Mouse (Mus musculus): ENCODE measurements around the gene Arrdc1. TPM values are rescaled to one million over a fixed set of nuclear protein-coding genes. Genes with fewer than 3 reads are reported as not detected.
"Not testable (repeated sequence)": the region's sequence is repeated elsewhere in the genome, so short reads cannot be mapped to it uniquely, and the experiment has no call there.

The Arrdc1 gene
- polyA plus RNA-seq, 1 experiment from 2014 or later: 46.8 TPM

GRCm38 (mm10) chr2:24952537-24953055, 17.5 kb upstream of the Arrdc1 start:
- H3K36me3 ChIP-seq (ENCODE audit: control insufficient read depth, insufficient read depth, low read length): peaks cover 25% of the 10 kb centered on the region
- no peaks in the 10 kb centered on the region for H3K9me3 ChIP-seq (ENCODE audit: control insufficient read depth, low read length)
- 90% methylated on average over 4 of the region's 4 CpGs for WGBS
- no peak overlapping the region for H3K4me3 ChIP-seq (ENCODE audit: low read length)
- H3K27me3 ChIP-seq (replicated peaks; ENCODE audit: control insufficient read depth, insufficient read depth, low read length): no peaks in the 10 kb centered on the region
- H3K9ac ChIP-seq (ENCODE audit: low read depth, low read length): no peak overlapping the region
- H3K4me2 ChIP-seq (ENCODE audit: low read length): no peak overlapping the region
- H3K4me1 ChIP-seq (ENCODE audit: control insufficient read depth, insufficient read depth, low read depth, low read length): peaks cover 11% of the 10 kb centered on the region
- ATAC-seq: no peak
- no peak overlapping the region for H3K27ac ChIP-seq (ENCODE audit: low read depth, low read length)

- Histone ChIP-seq H3K4me3 (ENCODE audit: low read length) (peak overlapping the region; percentile 74), H3K27me3 (replicated peaks; ENCODE audit: control insufficient read depth, insufficient read depth, low read length) (no peaks in the 10 kb centered on the region), H3K4me1 (ENCODE audit: control insufficient read depth, insufficient read depth, low read depth, low read length) (peaks cover 11% of the 10 kb centered on the region), H3K9ac (ENCODE audit: low read depth, low read length) (peak overlapping the region; percentile 84), H3K9me3 (ENCODE audit: control insufficient read depth, low read length) (no peaks in the 10 kb centered on the region), H3K36me3 (ENCODE audit: control insufficient read depth, insufficient read depth, low read length) (peaks cover 18% of the 10 kb centered on the region), H3K27ac (ENCODE audit: low read depth, low read length) (peak overlapping the region; percentile 72), H3K4me2 (ENCODE audit: low read length) (peak overlapping the region; percentile 93)
- ATAC-seq: 0 out of 2 replicates have a peak, but pooled peaks have one; percentile 3
- 0% methylated on average over 28 of the region's 31 CpGs for WGBS
Observed at GRCm38 (mm10) chr2:24950189-24950535, 15.1 kb upstream of the Arrdc1 start.

- Histone ChIP-seq H3K9ac (ENCODE audit: low read depth, low read length) (peak within 1 kb of the TSS; percentile 84), H3K4me2 (ENCODE audit: low read length) (peak within 1 kb of the TSS; percentile 93), H3K4me3 (ENCODE audit: low read length) (peak within 1 kb of the TSS; percentile 74), H3K27ac (ENCODE audit: low read depth, low read length) (peak within 1 kb of the TSS; percentile 72), H3K36me3 (ENCODE audit: control insufficient read depth, insufficient read depth, low read length) (peaks cover 13% of the 10 kb centered on the region), H3K4me1 (ENCODE audit: control insufficient read depth, insufficient read depth, low read depth, low read length) (peaks cover 11% of the 10 kb centered on the region), H3K27me3 (replicated peaks; ENCODE audit: control insufficient read depth, insufficient read depth, low read length) (no peaks in the 10 kb centered on the region), H3K9me3 (ENCODE audit: control insufficient read depth, low read length) (no peaks in the 10 kb centered on the region)
- peak; percentile 98 for ATAC-seq
- under 1% methylated on average over 99 of the region's 108 CpGs for WGBS
Observed at GRCm38 (mm10) chr2:24949421-24950188, 14.6 kb upstream of the Arrdc1 start, which contains the start of gene Zmynd19. Zmynd19 (plus strand) TSS chr2:24949792.

GRCm38 (mm10) chr2:24944304-24944703, 9.3 kb upstream of the Arrdc1 start:
- H3K27ac ChIP-seq (ENCODE audit: low read depth, low read length); H3K27me3 ChIP-seq (replicated peaks; ENCODE audit: control insufficient read depth, insufficient read depth, low read length); H3K9ac ChIP-seq (ENCODE audit: low read depth, low read length); H3K4me3 ChIP-seq (ENCODE audit: low read length); H3K9me3 ChIP-seq (ENCODE audit: control insufficient read depth, low read length); H3K4me2 ChIP-seq (ENCODE audit: low read length); H3K4me1 ChIP-seq (ENCODE audit: control insufficient read depth, insufficient read depth, low read depth, low read length); ATAC-seq; H3K36me3 ChIP-seq (ENCODE audit: control insufficient read depth, insufficient read depth, low read length): not testable (repeated sequence)
- WGBS: 44% methylated on average over 2 of the region's 2 CpGs

- Histone ChIP-seq H3K27me3 (replicated peaks; ENCODE audit: control insufficient read depth, insufficient read depth, low read length) (no peaks in the 10 kb centered on the region), H3K4me1 (ENCODE audit: control insufficient read depth, insufficient read depth, low read depth, low read length) (no peaks in the 10 kb centered on the region), H3K4me2 (ENCODE audit: low read length) (no peak overlapping the region), H3K36me3 (ENCODE audit: control insufficient read depth, insufficient read depth, low read length) (no peaks in the 10 kb centered on the region), H3K9me3 (ENCODE audit: control insufficient read depth, low read length) (no peaks in the 10 kb centered on the region), H3K27ac (ENCODE audit: low read depth, low read length) (no peak overlapping the region), H3K9ac (ENCODE audit: low read depth, low read length) (no peak overlapping the region), H3K4me3 (ENCODE audit: low read length) (no peak overlapping the region)
- 78% methylated on average over 4 of the region's 4 CpGs for WGBS
- ATAC-seq: no peak
Observed at GRCm38 (mm10) chr2:24942092-24942491, 7.0 kb upstream of the Arrdc1 start.

GRCm38 (mm10) chr2:24934441-24934963, 550 bp downstream of the Arrdc1 start:
- Histone ChIP-seq H3K27me3 (replicated peaks; ENCODE audit: control insufficient read depth, insufficient read depth, low read length) (no peaks in the 10 kb centered on the region), H3K4me2 (ENCODE audit: low read length) (peak overlapping the region; percentile 90), H3K36me3 (ENCODE audit: control insufficient read depth, insufficient read depth, low read length) (no peaks in the 10 kb centered on the region), H3K4me1 (ENCODE audit: control insufficient read depth, insufficient read depth, low read depth, low read length) (peaks cover 12% of the 10 kb centered on the region), H3K9me3 (ENCODE audit: control insufficient read depth, low read length) (no peaks in the 10 kb centered on the region), H3K27ac (ENCODE audit: low read depth, low read length) (peak overlapping the region; percentile 68), H3K9ac (ENCODE audit: low read depth, low read length) (peak overlapping the region; percentile 87), H3K4me3 (ENCODE audit: low read length) (peak overlapping the region; percentile 77)
- 4% methylated on average over 16 of the region's 19 CpGs for WGBS
- ATAC-seq: no peak; the same call in 1 of the 2 replicates

- Histone ChIP-seq H3K4me2 (ENCODE audit: low read length) (no peak overlapping the region), H3K9me3 (ENCODE audit: control insufficient read depth, low read length) (no peaks in the 10 kb centered on the region)
- 95% methylated on average over 5 of the region's 5 CpGs for WGBS
Observed at GRCm38 (mm10) chr2:24929593-24929992, 5.5 kb downstream of the Arrdc1 start.

GRCm38 (mm10) chr2:24929119-24929518, 5.9 kb downstream of the Arrdc1 start:
- Histone ChIP-seq H3K4me2 (ENCODE audit: low read length) (no peak overlapping the region), H3K4me1 (ENCODE audit: control insufficient read depth, insufficient read depth, low read depth, low read length) (peaks cover 8% of the 10 kb centered on the region), H3K9ac (ENCODE audit: low read depth, low read length) (no peak overlapping the region), H3K27me3 (replicated peaks; ENCODE audit: control insufficient read depth, insufficient read depth, low read length) (no peaks in the 10 kb centered on the region), H3K36me3 (ENCODE audit: control insufficient read depth, insufficient read depth, low read length) (0 out of 2 replicates have a peak, but pooled peaks cover 8% of the 10 kb centered on the region), H3K27ac (ENCODE audit: low read depth, low read length) (no peak overlapping the region), H3K9me3 (ENCODE audit: control insufficient read depth, low read length) (no peaks in the 10 kb centered on the region), H3K4me3 (ENCODE audit: low read length) (no peak overlapping the region)
- WGBS: 67% methylated on average over 2 of the region's 2 CpGs
- no peak for ATAC-seq

More at GRCm38 (mm10) chr2:24929593-24929992, 5.5 kb downstream of the Arrdc1 start:
- H3K4me1 ChIP-seq (ENCODE audit: control insufficient read depth, insufficient read depth, low read depth, low read length): peaks cover 9% of the 10 kb centered on the region
- H3K36me3 ChIP-seq (ENCODE audit: control insufficient read depth, insufficient read depth, low read length): 0 out of 2 replicates have a peak, but pooled peaks cover 8% of the 10 kb centered on the region
- H3K27me3 ChIP-seq (replicated peaks; ENCODE audit: control insufficient read depth, insufficient read depth, low read length): no peaks in the 10 kb centered on the region
- H3K9ac ChIP-seq (ENCODE audit: low read depth, low read length): no peak overlapping the region
- no peak overlapping the region for H3K4me3 ChIP-seq (ENCODE audit: low read length)
- ATAC-seq: no peak
- no peak overlapping the region for H3K27ac ChIP-seq (ENCODE audit: low read depth, low read length)

GRCm38 (mm10) chr2:24927810-24928479, 7.1 kb downstream of the Arrdc1 start:
- Histone ChIP-seq H3K36me3 (ENCODE audit: control insufficient read depth, insufficient read depth, low read length) (0 out of 2 replicates have a peak, but pooled peaks cover 8% of the 10 kb centered on the region), H3K27ac (ENCODE audit: low read depth, low read length) (no peak overlapping the region), H3K9me3 (ENCODE audit: control insufficient read depth, low read length) (no peaks in the 10 kb centered on the region), H3K4me3 (ENCODE audit: low read length) (no peak overlapping the region), H3K4me1 (ENCODE audit: control insufficient read depth, insufficient read depth, low read depth, low read length) (no peaks in the 10 kb centered on the region), H3K9ac (ENCODE audit: low read depth, low read length) (no peak overlapping the region), H3K4me2 (ENCODE audit: low read length) (no peak overlapping the region), H3K27me3 (replicated peaks; ENCODE audit: control insufficient read depth, insufficient read depth, low read length) (no peaks in the 10 kb centered on the region)
- 74% methylated on average over 4 of the region's 4 CpGs for WGBS
- no peak for ATAC-seq
